Mouse (Mus musculus) G1E (cell line): ENCODE results near the gene Tnfrsf23.

Experiments
- CTCF ChIP-seq: IDR thresholded peaks from 2 replicates; pipeline ENCODE4 v1.5.1; 2012; ENCODE audit warnings: low read depth, low read length, inconsistent platforms, mixed read lengths
- GATA1 ChIP-seq: IDR thresholded peaks from 2 replicates; pipeline ENCODE4 v1.6.1; 2012; ENCODE audit warnings: borderline replicate concordance, low read length, inconsistent platforms, mixed read lengths
- GATA2 ChIP-seq: IDR thresholded peaks from 2 replicates; pipeline ENCODE4 v1.6.1; 2012; ENCODE audit warnings: low read depth, low read length, inconsistent platforms, borderline replicate concordance
- POLR2AphosphoS5 ChIP-seq: IDR thresholded peaks from 2 replicates; pipeline ENCODE4 v1.6.1; 2012; ENCODE audit warnings: low read depth, low read length, inconsistent platforms; ENCODE audit not compliant: insufficient replicate concordance
- TAL1 ChIP-seq: conservative IDR thresholded peaks from 2 replicates; pipeline ENCODE4 v1.6.1; 2012; ENCODE audit warnings: low read depth, low read length, inconsistent platforms, mixed read lengths

DNA sequence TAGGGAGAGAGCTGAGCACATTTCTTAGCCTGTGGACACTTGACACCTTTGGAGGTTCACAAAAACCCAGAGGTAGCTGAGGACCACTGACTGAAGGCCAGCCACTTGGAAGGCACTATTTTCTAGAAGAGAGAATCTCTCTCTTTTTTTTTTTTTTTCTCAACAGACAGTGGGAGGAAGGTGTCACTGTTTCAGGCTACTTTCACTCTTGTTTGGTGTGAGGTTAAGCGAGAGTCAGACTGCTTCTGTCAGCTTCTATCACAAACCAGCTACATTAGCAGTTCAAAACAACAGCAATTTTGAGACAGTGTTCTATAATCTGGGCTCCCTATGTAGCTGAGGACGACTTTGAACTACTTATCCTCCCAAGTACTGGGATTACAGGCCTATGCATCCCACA is 59.5 kb downstream of the Tnfrsf23 start:
- TF ChIP-seq CTCF (no peak), TAL1 (no peak), GATA1 (no peak), POLR2AphosphoS5 (no peak), GATA2 (no peak)
